Mouse (Mus musculus) E14TG2a.4 (cell line): ENCODE measurements at regions not wholly inside any gene's neighbourhood (a gene's known extent, or its start where the extent isn't known, plus 50 kb on each side); places are given as distances from the start of the nearest gene placed in this dataset.

Source experiments
- CTCF ChIP-seq: conservative IDR thresholded peaks from 2 replicates; pipeline ENCODE4 v1.5.1; 2014; ENCODE audit warnings: low read length
- POU5F1 ChIP-seq: IDR thresholded peaks from 2 replicates; pipeline ENCODE4 v1.6.1; 2014; ENCODE audit warnings: low read length, borderline replicate concordance

GRCm38 (mm10) chr3:41348795-41349194, 206.7 kb upstream of the Jade1 start:
- TF ChIP-seq CTCF = peak; percentile 76
- no peak for TF ChIP-seq POU5F1
